Mouse (Mus musculus): ENCODE data around the gene Iqsec1.

DNA sequence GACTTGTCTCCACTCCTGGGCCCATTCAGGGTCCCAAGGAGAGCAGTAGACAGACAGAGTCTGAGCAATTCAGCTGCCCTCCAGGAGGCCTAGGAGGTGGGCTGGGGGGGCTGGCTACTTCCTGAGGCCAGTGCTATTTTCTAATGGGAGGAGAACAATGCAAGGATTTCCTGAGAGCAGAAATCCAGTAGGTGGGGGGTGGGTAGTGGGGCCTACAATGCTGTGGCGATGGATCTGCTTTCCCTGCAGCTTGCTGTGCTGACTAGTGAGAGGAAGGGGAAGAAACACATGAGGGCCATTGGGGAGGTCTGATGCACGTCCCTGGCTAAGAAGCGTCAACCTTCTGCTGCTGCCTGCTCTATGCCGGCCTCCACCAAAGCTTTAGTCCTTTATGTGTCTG, 309.7 kb downstream of the Iqsec1 start:
- TF ChIP-seq CTCF (IDR thresholded peaks at IDR 0.05; ENCODE audit: low read depth) (no peak), EP300 (optimal IDR thresholded peaks at IDR 0.05) (no peak)

Data from stomach, postnatal 0 days (tissue).